Mouse (Mus musculus) midbrain, postnatal 0 days (tissue): Measurements from ENCODE around the gene Snrpf. TPM values are rescaled to one million over a fixed set of nuclear protein-coding genes. Genes with fewer than 3 reads are reported as not detected.
"Not testable (repeated sequence)": the region's sequence is repeated elsewhere in the genome, so short reads cannot be mapped to it uniquely, and the experiment has no call there.

Experiments used
- ATAC-seq: fragments of 200-750 bp; cut with Nextera tagmentation; 2 replicates; pipeline ENCODE4 v1.8.0; 2017; ENCODE audit warnings: moderate number of reproducible peaks, mild to moderate bottlenecking, moderate TSS enrichment, moderate library complexity; ENCODE audit not compliant: low FRiP score
- DNase-seq: peaks from one replicate; pipeline ENCODE4 v3.0.0-alpha.2; 2015; ENCODE audit warnings: low spot score
- H3K27ac ChIP-seq: fragments of 300-500 bp; sonication (generic); 2 replicates; pipeline ENCODE4 v1.5.1; 2014; ENCODE audit warnings: low read depth, mild to moderate bottlenecking, low read length, mixed read lengths
- H3K27me3 ChIP-seq: fragments of 300-500 bp; sonication (generic); 2 replicates; pipeline ENCODE4 v1.6.1; 2014; ENCODE audit warnings: low read length, control low read depth, mixed read lengths; ENCODE audit not compliant: insufficient read depth
- H3K36me3 ChIP-seq: fragments of 300-500 bp; sonication (generic); 2 replicates; pipeline ENCODE4 v1.6.1; 2014; ENCODE audit warnings: low read length, control low read depth, mixed read lengths; ENCODE audit not compliant: insufficient read depth
- H3K4me1 ChIP-seq: fragments of 300-500 bp; sonication (generic); 2 replicates; pipeline ENCODE4 v1.6.1; 2014; ENCODE audit warnings: mild to moderate bottlenecking, control low read depth, antibody characterized with exemption, low read length, mixed read lengths; ENCODE audit not compliant: insufficient read depth
- H3K4me2 ChIP-seq: fragments of 300-500 bp; sonication (generic); 2 replicates; pipeline ENCODE4 v1.6.1; 2014; ENCODE audit warnings: low read depth, mild to moderate bottlenecking, low read length, mixed read lengths; ENCODE audit not compliant: poor library complexity, severe bottlenecking
- H3K4me3 ChIP-seq: fragments of 300-500 bp; sonication (generic); 2 replicates; pipeline ENCODE4 v1.5.1; 2014; ENCODE audit warnings: low read depth, mild to moderate bottlenecking, low read length, moderate library complexity
- H3K9ac ChIP-seq: fragments of 300-500 bp; sonication (generic); replicated peaks from 2 replicates; pipeline ENCODE4 v1.6.1; 2014; ENCODE audit warnings: mild to moderate bottlenecking, low read length, moderate library complexity, mixed read lengths; ENCODE audit not compliant: poor library complexity, severe bottlenecking
- H3K9me3 ChIP-seq: fragments of 300-500 bp; sonication (generic); 2 replicates; pipeline ENCODE4 v1.6.1; 2016; ENCODE audit warnings: low read length, control low read depth
- CTCF ChIP-seq: IDR thresholded peaks from 2 replicates; pipeline ENCODE4 v1.5.1; 2016; ENCODE audit warnings: antibody characterized with exemption, mild to moderate bottlenecking
- WGBS: fragments of 180-500 bp; shearing (Covaris S2); extraction: QIAGEN DNeasy Blood & Tissue Kit; methylation state at CpG from one replicate; pipeline ENCODE4 v1.1.7; 2014; 5-methylcytosine and 5-hydroxymethylcytosine counted together
- polyA plus RNA-seq: library from polyadenylated mRNA; unstranded; fragments of >200 nt; fragmentation: Nextera tagmentation; extraction: Ambion mirVana; gene quantifications from 2 replicates; pipeline ENCODE4 v1.2.1, GENCODE M21; 2015
- total RNA-seq: library from RNA; depleted of rRNA; stranded (reverse); fragments of >200 nt; gene quantifications from 2 replicates; pipeline ENCODE4 v1.2.3, GENCODE M21; 2014

Gene Snrpf
- total and polyA plus RNA-seq, 2 experiments from 2014 or later, result 34.8 to 50.5 TPM

DNA sequence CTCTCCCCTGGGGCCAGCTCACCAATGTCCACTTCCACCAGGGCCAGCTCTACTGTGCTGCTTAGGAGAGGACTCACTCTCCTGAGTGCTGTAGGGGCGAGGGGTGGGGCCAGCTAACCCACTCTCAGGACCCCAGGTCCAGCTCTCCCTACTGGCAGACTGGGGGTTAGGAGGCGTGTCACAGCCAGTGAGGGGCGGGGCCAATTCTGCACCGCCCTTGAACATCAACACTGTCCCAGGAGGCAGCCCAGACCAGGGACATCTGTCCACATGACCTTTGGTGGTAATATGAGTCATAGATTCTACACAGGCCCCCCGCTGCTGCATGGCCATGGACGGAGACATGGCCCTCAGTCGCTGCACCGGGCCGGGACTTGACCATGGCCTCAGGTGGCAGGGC, 29.7 kb downstream of the Snrpf start:
- H3K27ac ChIP-seq, result no peak overlapping the region
- 56% methylated on average over 9 of the region's 9 CpGs for WGBS
- no peak overlapping the region for H3K9ac ChIP-seq
- H3K4me3 ChIP-seq, result no peak overlapping the region
- H3K4me2 ChIP-seq, result no peak overlapping the region
- H3K4me1 ChIP-seq, result no peaks in the 10 kb centered on the region
- no peak for TF ChIP-seq CTCF
- DNase-seq (no peak), ATAC-seq (no peak)
- no peaks in the 10 kb centered on the region for H3K36me3 ChIP-seq
- no peaks in the 10 kb centered on the region for H3K9me3 ChIP-seq
- H3K27me3 ChIP-seq, result peaks cover 2% of the 10 kb centered on the region; the same call in 1 of the 2 replicates

DNA sequence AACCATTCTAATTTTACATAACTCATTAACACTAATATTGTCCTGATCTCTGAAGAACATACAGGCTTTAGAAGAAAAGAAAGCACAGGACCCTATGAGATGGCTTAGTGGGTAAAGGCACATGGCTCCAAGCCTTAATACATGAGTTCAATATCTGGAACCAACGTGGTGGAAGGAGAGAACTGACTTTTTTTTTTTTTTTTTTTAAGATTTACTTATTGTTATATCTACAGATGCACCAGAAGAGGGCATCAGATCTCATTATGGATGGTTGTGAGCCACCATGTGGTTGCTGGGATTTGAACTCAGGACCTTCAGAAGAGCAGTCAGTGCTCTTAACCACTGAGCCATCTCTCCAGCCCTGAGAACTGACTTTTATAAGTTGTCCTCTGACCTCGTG, 31.5 kb downstream of the Snrpf start:
- not testable (repeated sequence) for ATAC-seq, H3K27me3 ChIP-seq, H3K4me3 ChIP-seq, DNase-seq, H3K4me1 ChIP-seq, H3K9me3 ChIP-seq, H3K36me3 ChIP-seq, H3K4me2 ChIP-seq, H3K9ac ChIP-seq, H3K27ac ChIP-seq
- 82% methylated on average over 2 of the region's 2 CpGs for WGBS

DNA sequence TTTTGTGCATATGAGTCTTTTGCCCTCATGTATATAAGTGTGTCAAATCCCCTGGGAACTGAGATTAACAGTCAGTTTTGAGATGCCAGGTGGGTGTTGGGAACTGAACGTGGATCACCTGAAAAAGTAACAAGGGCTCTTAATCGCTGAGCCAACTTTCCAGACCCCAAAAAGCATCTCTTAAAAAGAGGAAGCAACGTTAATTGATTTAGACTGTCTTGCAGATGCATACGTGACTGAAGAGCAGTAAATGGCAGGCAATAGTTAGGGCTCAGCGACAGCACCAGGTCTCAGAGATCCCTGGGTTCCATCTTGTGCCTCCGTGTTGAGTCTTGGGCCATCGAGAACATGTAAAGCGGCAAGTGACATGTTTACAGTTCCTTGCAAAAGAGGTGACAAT, 36.9 kb downstream of the Snrpf start:
- Histone ChIP-seq H3K27me3 (peaks cover 3% of the 10 kb centered on the region; the same call in 1 of the 2 replicates), H3K4me1 (no peaks in the 10 kb centered on the region), H3K4me3 (no peak overlapping the region)

DNA sequence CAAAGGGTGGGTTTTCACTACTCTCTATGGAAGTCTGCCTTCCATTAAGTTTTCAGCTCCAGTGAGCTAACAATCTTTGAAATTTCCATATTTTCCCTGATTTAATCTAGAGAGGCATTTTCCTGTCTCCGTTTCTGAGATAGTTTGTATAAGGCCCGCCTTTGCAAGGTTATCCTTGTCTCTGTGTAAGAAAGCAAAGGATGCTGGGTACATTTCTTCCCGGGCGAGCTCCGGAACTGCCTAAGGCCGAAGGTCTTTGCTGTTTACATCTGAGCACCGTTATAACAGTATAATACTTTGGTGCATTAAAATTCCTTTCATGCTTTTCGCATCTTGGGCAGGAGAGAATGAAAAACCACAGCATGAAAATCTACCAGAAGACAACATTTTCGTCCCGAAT, 39.7 kb downstream of the Snrpf start:
- ATAC-seq (no peak), DNase-seq (no peak)
- Histone ChIP-seq H3K4me3 (no peak overlapping the region), H3K36me3 (no peaks in the 10 kb centered on the region), H3K4me1 (no peaks in the 10 kb centered on the region), H3K27me3 (peaks cover 1% of the 10 kb centered on the region; the same call in 1 of the 2 replicates), H3K9ac (no peak overlapping the region), H3K4me2 (no peak overlapping the region), H3K27ac (no peak overlapping the region), H3K9me3 (no peaks in the 10 kb centered on the region)
- WGBS, result 75% methylated on average over 10 of the region's 10 CpGs
- TF ChIP-seq CTCF, result no peak

More for the DNA sequence above, 36.9 kb downstream of the Snrpf start:
- no peak for DNase-seq
- Histone ChIP-seq H3K9me3 (no peaks in the 10 kb centered on the region), H3K9ac (no peak overlapping the region), H3K4me2 (no peak overlapping the region), H3K36me3 (no peaks in the 10 kb centered on the region), H3K27ac (no peak overlapping the region)
- WGBS, result 86% methylated on average over 8 of the region's 8 CpGs
- no peak for TF ChIP-seq CTCF
- no peak for ATAC-seq

DNA sequence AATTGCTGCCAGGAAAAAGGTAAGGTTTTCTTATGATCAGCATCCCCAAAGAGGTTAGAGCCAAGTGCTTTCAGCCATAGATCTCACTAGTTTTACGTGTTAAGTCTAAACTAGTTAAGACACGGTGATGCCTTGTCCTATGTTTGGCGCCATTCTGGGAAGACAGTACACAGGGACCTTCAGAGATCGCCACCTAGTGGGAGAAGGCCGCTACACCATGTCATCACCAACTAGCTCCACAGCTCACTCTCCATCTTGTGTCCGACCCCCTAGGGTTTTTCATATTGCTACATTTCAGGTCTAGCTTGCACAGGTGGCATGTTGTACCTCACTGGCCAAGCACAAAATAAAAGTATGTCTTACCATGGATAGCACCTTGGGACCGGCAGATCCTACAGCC, 40.5 kb downstream of the Snrpf start:
- no peak for ATAC-seq
- DNase-seq, result peak; percentile 85
- no peaks in the 10 kb centered on the region for H3K4me1 ChIP-seq
- WGBS, result 17% methylated on average over 7 of the region's 7 CpGs
- no peak overlapping the region for H3K4me3 ChIP-seq
- no peaks in the 10 kb centered on the region for H3K27me3 ChIP-seq
- no peak overlapping the region for H3K4me2 ChIP-seq
- no peak overlapping the region for H3K27ac ChIP-seq
- no peaks in the 10 kb centered on the region for H3K9me3 ChIP-seq
- no peaks in the 10 kb centered on the region for H3K36me3 ChIP-seq
- no peak overlapping the region for H3K9ac ChIP-seq
- peak; percentile 87 for TF ChIP-seq CTCF

DNA sequence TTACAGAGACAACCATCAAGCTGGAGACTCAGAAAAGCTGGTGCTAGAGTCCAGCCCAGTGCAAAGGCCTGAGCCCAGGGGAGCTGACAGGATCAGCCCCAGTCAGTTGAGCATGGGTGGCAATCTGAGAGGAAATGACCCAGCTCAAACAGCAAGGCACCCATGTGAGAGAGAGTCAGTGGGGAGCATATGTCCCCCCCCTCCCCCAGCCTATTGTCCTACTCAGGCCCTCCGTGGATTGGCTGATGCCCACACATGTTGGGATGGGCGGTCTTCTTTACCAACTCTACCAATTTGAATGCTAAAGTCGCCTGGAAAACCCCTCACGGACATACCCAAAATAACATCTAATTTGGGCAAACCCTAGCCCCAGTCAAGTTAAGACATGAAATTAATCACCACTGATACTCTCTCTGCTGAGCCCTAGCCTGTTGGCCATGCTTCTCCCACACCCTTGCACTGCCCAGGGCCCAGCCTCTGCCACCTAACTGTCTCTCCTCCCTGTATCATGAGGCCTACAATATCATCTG, 41.7 kb downstream of the Snrpf start:
- ATAC-seq, result no peak
- Histone ChIP-seq H3K4me2 (no peak overlapping the region), H3K27ac (no peak overlapping the region), H3K9me3 (no peaks in the 10 kb centered on the region), H3K36me3 (no peaks in the 10 kb centered on the region), H3K27me3 (no peaks in the 10 kb centered on the region), H3K4me3 (no peak overlapping the region), H3K9ac (no peak overlapping the region), H3K4me1 (no peaks in the 10 kb centered on the region)
- no peak for DNase-seq
- WGBS, result 93% methylated on average over 4 of the region's 4 CpGs
- no peak for TF ChIP-seq CTCF
